Mouse (Mus musculus): Measurements from ENCODE around the gene Emx1. TPM values are rescaled to one million over a fixed set of nuclear protein-coding genes. Genes with fewer than 3 reads are reported as not detected.
A peak's percentile ranks its signal among the peaks of the same experiment; 100 is the strongest.

Emx1 gene
- polyA plus RNA-seq, 1 experiment from 2014 or later, result not detected

DNA sequence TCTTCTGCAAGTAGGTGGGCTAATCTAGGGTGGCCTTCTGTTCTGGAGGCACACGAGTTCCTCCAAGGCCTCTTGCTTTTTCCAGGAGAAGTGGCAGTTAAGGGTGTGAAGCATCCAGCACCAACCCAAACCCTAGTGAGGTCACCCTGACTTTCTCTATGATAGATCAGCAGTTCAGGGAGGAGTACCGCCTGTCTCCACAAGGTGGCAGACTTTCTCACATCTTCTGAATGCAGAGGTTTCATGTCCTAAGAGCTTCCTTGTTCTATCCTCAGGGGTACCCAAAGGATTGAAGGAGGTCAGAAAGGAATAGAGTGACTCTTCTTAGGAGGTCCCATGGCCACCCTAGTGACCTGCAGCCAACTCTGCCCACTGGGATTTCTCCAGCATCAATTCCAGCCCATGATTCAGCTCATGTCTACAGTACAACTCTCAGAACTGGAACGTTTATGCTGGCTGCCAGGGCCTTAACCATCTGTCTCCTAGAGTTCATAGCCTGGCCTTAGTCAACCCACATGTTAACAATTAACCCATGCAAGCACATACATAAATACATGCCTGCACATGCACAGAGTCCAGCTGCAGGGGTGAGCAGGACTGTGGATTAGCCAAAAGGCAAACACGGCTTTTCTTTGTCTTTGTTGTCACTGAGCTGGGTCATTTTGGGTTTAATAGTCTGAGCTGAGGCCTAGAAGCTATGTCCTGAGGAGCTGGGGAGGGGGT, 26.9 kb upstream of the Emx1 start:
- H3K9ac ChIP-seq, result no peak overlapping the region
- 36% methylated on average over 4 of the region's 4 CpGs for WGBS
- no peak overlapping the region for H3K4me3 ChIP-seq
- no peaks in the 10 kb centered on the region for H3K27me3 ChIP-seq
- H3K4me1 ChIP-seq, result no peaks in the 10 kb centered on the region
- no peaks in the 10 kb centered on the region for H3K36me3 ChIP-seq
- no peak overlapping the region for H3K27ac ChIP-seq
- no peaks in the 10 kb centered on the region for H3K9me3 ChIP-seq
- no peak for ATAC-seq (ENCODE audit: borderline replicate concordance, extremely low read depth, low FRiP score, low TSS enrichment)
- no peak overlapping the region for H3K4me2 ChIP-seq

DNA sequence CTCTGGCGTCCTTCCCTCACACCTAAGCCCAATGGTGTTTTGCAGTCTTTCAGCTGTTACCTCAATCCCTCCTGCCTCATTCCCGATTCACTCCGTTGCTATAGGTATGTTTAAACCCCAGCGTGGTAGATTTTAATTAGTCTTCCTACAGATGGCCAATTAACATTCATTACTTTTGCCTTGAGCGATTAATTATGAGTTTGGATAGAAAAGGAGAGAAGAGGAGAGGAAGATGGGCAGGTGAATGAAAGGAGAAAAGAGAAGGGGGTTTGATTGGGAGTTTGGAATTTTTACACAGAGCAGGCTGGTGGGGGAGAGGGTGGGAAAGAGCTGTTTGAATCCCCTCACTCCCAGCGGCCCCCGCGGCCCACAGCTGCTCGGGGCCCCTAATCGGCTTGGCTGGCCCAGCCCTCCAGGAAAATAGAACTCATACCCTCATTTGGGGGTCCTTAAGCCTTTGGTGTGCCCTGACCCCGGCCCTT, 21.8 kb upstream of the Emx1 start:
- no peaks in the 10 kb centered on the region for H3K27me3 ChIP-seq
- H3K4me3 ChIP-seq, result no peak overlapping the region
- no peak overlapping the region for H3K27ac ChIP-seq
- ATAC-seq (ENCODE audit: borderline replicate concordance, extremely low read depth, low FRiP score, low TSS enrichment), result no peak
- H3K9ac ChIP-seq, result no peak overlapping the region
- WGBS, result 52% methylated on average over 11 of the region's 11 CpGs
- H3K9me3 ChIP-seq, result no peaks in the 10 kb centered on the region
- H3K4me1 ChIP-seq, result no peaks in the 10 kb centered on the region
- H3K36me3 ChIP-seq, result no peaks in the 10 kb centered on the region
- H3K4me2 ChIP-seq, result no peak overlapping the region

DNA sequence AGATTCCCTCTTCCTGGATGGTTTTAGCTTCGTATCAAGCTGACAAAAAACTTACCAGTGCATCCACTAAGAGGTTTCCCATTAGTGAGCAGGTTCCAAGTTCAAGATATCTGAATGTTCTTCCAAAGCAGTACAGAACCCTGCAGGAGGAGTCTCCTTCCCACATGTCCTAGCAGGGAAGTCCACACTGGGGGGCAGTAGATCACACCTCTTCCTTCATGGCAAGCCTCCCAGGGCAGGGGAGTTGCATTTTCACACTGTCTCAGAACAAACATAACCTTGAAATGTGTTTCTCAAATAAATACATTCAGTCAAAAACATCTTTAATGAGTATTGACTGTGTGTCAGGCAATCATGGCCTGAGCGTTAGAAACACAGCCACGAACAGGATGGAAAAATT, 7.7 kb upstream of the Emx1 start:
- no peak for ATAC-seq (ENCODE audit: borderline replicate concordance, extremely low read depth, low FRiP score, low TSS enrichment)
- H3K27ac ChIP-seq, result no peak overlapping the region
- WGBS, result 70% methylated on average over 3 of the region's 3 CpGs

DNA sequence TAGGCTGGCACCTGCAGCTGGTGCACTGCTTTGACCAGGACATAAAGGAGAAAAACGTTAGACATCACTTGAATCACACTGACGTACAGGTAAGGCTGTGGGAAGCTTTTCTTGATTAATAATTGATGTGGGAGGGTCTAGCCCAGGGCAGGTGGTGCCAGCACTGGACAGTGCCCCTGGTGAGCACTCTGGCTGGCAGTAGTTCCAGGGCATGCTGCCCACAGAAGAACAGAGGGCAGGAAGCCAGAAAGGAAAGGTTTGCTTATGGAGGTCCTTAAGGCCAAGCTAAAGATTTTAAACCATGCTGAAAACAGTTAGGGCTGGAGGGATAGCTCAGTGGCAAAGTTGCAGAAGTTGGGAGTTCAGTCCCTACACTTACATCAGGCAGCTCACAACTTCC, 7.2 kb upstream of the Emx1 start:
- Histone ChIP-seq H3K4me3 (no peak overlapping the region), H3K9me3 (no peaks in the 10 kb centered on the region), H3K4me2 (no peak overlapping the region), H3K4me1 (no peaks in the 10 kb centered on the region), H3K27ac (no peak overlapping the region), H3K36me3 (no peaks in the 10 kb centered on the region), H3K9ac (no peak overlapping the region), H3K27me3 (peaks cover 13% of the 10 kb centered on the region)
- WGBS, result 45% methylated on average over 2 of the region's 2 CpGs
- ATAC-seq (ENCODE audit: borderline replicate concordance, extremely low read depth, low FRiP score, low TSS enrichment), result no peak

More for the DNA sequence above, 7.7 kb upstream of the Emx1 start:
- Histone ChIP-seq H3K4me3 (no peak overlapping the region), H3K4me2 (no peak overlapping the region), H3K27me3 (peaks cover 13% of the 10 kb centered on the region), H3K9ac (no peak overlapping the region), H3K9me3 (no peaks in the 10 kb centered on the region), H3K4me1 (no peaks in the 10 kb centered on the region), H3K36me3 (no peaks in the 10 kb centered on the region)

DNA sequence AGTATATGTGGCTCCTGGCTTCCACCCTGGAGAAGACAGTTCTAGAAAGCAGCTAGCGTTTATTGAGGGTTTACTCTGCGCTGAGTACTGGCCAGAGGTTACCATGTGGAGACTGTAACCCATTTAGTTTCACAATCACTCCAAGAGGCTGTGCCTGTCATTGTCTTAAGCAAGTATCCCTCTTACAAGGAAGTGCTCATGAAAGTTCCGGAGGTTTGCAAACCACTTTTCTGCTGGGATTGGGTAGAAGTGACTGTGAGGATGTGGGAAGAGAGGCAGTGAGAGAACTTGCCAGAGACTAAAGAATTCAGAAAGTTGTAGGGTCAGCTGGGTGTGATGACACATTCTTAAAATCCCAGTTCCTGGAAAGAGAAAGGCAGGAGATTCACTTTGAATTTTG, 3.3 kb upstream of the Emx1 start:
- 44% methylated on average over 3 of the region's 3 CpGs for WGBS
- H3K27me3 ChIP-seq, result peaks cover 51% of the 10 kb centered on the region
- no peak overlapping the region for H3K4me3 ChIP-seq
- no peaks in the 10 kb centered on the region for H3K36me3 ChIP-seq
- H3K4me1 ChIP-seq, result peaks cover 25% of the 10 kb centered on the region
- ATAC-seq (ENCODE audit: borderline replicate concordance, extremely low read depth, low FRiP score, low TSS enrichment), result no peak
- no peaks in the 10 kb centered on the region for H3K9me3 ChIP-seq
- no peak overlapping the region for H3K27ac ChIP-seq
- H3K9ac ChIP-seq, result no peak overlapping the region
- H3K4me2 ChIP-seq, result no peak overlapping the region

DNA sequence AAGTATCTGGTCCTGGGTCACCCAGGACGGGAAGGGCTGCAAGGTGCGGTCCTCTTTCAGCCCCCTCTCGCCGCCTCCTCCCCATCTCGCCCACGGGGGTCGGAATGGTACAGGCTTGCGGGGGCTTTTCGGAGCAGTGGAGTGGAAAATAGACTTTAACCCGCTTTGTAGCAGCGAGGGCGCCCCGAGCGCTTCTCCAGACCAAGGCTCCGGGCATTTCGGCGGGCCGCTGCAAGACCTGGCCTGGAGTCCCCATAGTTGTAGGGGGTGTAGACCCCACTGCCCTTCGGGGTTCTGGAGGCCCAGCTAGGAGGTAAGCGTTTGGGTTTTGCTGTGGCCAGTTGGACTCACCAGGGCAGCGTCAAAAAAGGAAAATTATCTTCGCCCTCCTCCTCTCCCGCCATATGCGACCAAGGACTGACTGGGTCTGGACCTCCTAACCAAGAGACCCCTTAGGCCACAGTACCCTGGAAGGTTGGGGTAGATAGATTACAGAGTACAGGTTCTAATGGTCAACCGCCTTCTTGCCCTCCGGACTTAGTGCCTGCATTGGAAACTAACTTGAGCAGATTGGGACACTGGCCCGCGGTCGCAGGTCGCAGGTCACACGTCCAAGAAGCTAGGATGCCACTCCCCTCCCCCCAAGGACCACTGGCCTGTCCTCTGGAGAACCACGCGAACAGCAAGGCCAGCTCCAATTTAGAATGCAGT, 1.1 kb upstream of the Emx1 start:
- Histone ChIP-seq H3K9ac (no peak overlapping the region), H3K4me1 (peaks cover 39% of the 10 kb centered on the region), H3K9me3 (no peaks in the 10 kb centered on the region), H3K27ac (no peak overlapping the region), H3K27me3 (peaks cover 73% of the 10 kb centered on the region), H3K4me2 (peak overlapping the region; percentile 84), H3K36me3 (no peaks in the 10 kb centered on the region), H3K4me3 (peak overlapping the region; percentile 25)
- WGBS, result 3% methylated on average over 33 of the region's 33 CpGs
- ATAC-seq (ENCODE audit: borderline replicate concordance, extremely low read depth, low FRiP score, low TSS enrichment), result no peak

DNA sequence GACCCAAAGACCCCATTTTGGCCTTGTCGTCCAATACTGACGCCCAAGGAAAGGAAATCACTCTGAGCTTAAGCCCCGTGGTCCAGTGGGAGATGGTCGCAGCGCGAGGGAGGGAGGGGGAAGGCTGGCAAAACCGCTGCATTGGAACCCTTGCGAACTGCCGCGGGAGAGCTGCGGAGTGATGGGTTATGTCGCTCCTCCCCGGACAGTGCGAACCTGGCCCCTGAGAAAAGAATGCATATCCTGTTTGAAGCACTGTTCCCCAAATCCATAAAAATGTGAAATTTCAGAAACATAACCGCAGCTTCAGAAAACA, 536 bp upstream of the Emx1 start:
- no peak for ATAC-seq (ENCODE audit: borderline replicate concordance, extremely low read depth, low FRiP score, low TSS enrichment)
- H3K4me1 ChIP-seq, result peaks cover 39% of the 10 kb centered on the region
- H3K4me3 ChIP-seq, result no peak overlapping the region
- no peaks in the 10 kb centered on the region for H3K36me3 ChIP-seq
- no peak overlapping the region for H3K9ac ChIP-seq
- under 1% methylated on average over 15 of the region's 15 CpGs for WGBS
- peaks cover 78% of the 10 kb centered on the region for H3K27me3 ChIP-seq
- no peaks in the 10 kb centered on the region for H3K9me3 ChIP-seq
- H3K4me2 ChIP-seq, result peak overlapping the region; percentile 84
- H3K27ac ChIP-seq, result no peak overlapping the region

DNA sequence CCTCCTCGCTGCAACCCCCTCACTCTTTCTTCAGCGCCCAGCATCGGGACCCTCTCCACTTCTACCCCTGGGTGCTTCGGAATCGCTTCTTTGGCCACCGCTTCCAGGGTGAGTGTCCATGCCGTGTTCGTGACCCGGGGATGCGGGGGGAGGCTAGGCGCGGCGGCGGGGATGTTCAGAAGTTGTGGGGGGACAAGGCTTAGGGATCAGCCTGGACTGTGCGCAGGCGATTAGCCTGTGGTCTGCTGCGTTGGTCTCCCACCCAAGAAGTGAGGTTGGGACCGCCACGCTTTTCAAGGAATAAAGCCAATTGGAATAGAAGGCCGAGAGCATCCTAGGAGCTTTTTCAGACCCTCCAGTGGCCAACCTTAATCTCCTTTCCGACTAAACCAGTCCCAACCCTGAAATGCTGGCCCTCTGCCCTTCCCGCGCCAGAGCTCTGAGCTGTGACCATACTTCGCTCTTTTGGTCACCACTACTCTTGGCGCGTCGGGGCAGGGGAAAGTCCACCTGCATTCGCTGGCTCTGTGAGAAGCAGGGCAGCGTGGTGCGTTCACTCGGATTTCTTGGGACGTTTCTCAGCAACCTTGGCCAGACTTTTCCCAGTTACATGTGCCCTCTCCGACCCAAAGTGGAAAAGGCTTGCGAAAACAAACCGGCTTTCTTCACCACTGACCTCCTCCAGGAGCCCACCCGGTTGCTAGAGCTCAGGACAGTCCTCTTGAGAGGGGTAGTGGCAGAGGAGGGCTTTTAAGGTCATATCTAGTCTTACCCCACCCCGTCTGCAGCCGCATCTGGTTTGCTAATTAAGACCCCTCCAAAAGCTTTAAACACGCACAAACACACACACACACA, 1.2 kb downstream of the Emx1 start:
- no peaks in the 10 kb centered on the region for H3K9me3 ChIP-seq
- no peak for ATAC-seq (ENCODE audit: borderline replicate concordance, extremely low read depth, low FRiP score, low TSS enrichment)
- H3K36me3 ChIP-seq, result no peaks in the 10 kb centered on the region
- no peak overlapping the region for H3K9ac ChIP-seq
- peaks cover 96% of the 10 kb centered on the region for H3K27me3 ChIP-seq
- H3K4me1 ChIP-seq, result peaks cover 39% of the 10 kb centered on the region
- WGBS, result 1% methylated on average over 39 of the region's 39 CpGs
- H3K4me3 ChIP-seq, result peak overlapping the region; percentile 42
- no peak overlapping the region for H3K27ac ChIP-seq
- peak overlapping the region; percentile 84 for H3K4me2 ChIP-seq

DNA sequence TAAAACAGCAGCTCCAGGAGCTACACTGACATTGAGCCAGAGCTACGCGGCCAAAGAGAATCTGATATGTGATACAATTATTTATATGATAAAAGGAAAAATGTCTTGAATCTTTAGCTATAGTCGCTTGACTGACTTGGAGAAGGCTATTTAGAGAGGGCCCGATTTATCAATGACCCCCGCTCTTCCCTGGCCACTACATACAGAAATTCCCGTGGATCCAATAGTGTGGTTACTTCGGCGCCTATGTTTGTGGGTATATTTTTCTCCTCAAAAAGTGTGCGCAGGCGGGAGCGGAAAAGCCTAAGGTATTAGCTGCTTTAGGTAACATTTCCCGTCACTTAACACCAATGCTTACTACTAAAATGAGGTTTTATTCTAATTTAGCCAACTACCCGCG, 2.1 kb downstream of the Emx1 start:
- ATAC-seq (ENCODE audit: borderline replicate concordance, extremely low read depth, low FRiP score, low TSS enrichment), result no peak
- H3K4me2 ChIP-seq, result no peak overlapping the region
- 0 out of 2 replicates have a peak overlapping the region, but pooled peaks have one; percentile 32 for H3K4me3 ChIP-seq
- no peaks in the 10 kb centered on the region for H3K36me3 ChIP-seq
- H3K9me3 ChIP-seq, result no peaks in the 10 kb centered on the region
- no peak overlapping the region for H3K27ac ChIP-seq
- peaks cover 43% of the 10 kb centered on the region for H3K4me1 ChIP-seq
- no peak overlapping the region for H3K9ac ChIP-seq
- 8% methylated on average over 14 of the region's 14 CpGs for WGBS
- peaks cover 97% of the 10 kb centered on the region for H3K27me3 ChIP-seq

DNA sequence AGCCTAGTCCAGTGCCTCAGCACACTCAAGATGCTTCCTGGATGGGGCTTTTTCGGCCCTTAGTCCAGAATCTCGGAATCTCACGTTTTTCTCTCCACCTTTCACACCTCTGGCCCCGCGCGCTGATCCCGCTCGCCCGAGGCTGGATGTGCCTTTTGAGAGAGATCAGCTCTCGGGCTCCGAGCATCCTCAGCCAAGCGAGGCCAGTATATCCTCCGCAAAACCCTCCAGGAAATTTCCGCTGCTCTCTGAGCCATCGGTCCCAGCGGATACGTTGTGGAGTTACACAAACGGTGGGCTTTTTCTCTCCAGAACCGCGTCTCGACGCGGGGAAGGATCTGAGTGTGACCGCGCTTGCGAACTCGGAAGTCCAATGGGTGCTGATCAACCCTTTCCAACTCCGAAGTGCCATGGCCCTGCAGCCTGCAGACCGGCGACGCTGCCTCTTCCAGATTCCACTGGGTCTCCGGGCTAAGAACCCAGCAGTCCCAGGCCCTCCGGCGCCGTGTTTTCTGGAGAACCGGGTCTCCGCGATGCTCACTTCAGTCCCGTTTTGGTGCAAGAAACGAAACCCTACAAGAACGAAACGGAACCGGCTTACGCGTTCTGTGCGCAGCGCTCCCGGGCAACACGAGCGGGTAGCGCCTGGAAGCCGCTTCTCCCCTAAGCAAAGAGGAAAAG, 2.8 kb downstream of the Emx1 start:
- peaks cover 98% of the 10 kb centered on the region for H3K27me3 ChIP-seq
- under 1% methylated on average over 52 of the region's 52 CpGs for WGBS
- H3K27ac ChIP-seq, result no peak overlapping the region
- no peak for ATAC-seq (ENCODE audit: borderline replicate concordance, extremely low read depth, low FRiP score, low TSS enrichment)
- H3K4me3 ChIP-seq, result peak overlapping the region; percentile 32
- H3K4me2 ChIP-seq, result peak overlapping the region; percentile 69
- peaks cover 43% of the 10 kb centered on the region for H3K4me1 ChIP-seq
- no peak overlapping the region for H3K9ac ChIP-seq
- no peaks in the 10 kb centered on the region for H3K9me3 ChIP-seq
- no peaks in the 10 kb centered on the region for H3K36me3 ChIP-seq

DNA sequence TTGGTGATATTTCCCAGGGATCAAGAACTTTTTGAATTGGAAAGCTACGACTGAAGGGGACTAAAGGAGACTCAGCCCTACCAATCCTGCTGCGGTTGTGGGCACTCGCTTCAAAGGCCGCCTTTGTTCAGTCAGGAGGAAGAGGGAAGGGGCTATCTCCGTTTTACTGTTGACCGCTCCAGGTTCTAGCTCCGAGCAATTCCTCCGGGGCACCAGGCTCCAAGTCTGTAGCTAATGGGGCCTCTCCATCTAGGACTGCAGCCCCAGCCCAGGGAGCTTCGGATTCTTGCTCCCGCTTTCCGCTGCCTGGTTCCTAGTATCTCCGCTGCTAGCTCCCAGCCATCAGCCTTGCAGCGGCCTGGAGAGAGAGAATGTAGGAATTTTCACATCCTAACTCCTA, 3.4 kb downstream of the Emx1 start:
- Histone ChIP-seq H3K4me1 (peaks cover 43% of the 10 kb centered on the region), H3K9me3 (no peaks in the 10 kb centered on the region), H3K9ac (no peak overlapping the region), H3K27ac (no peak overlapping the region), H3K4me3 (peak overlapping the region; percentile 32), H3K4me2 (peak overlapping the region; percentile 69), H3K27me3 (peaks cover 95% of the 10 kb centered on the region), H3K36me3 (no peaks in the 10 kb centered on the region)
- 3% methylated on average over 13 of the region's 13 CpGs for WGBS
- ATAC-seq (ENCODE audit: borderline replicate concordance, extremely low read depth, low FRiP score, low TSS enrichment), result no peak

All from lung, embryonic 15.5 days (tissue).